Mouse (Mus musculus): ENCODE measurements around the gene AC161166.1. TPM values are rescaled to one million over a fixed set of nuclear protein-coding genes. Genes with fewer than 3 reads are reported as not detected.
"Not testable (repeated sequence)": the region's sequence is repeated elsewhere in the genome, so short reads cannot be mapped to it uniquely, and the experiment has no call there.

The AC161166.1 gene
- polyA plus RNA-seq, 1 experiment from 2014 or later, result 0.32 TPM

GRCm38 (mm10) chr7:24500929-24501328 is 11.3 kb downstream of the AC161166.1 start:
- H3K27me3 ChIP-seq (ENCODE audit: control insufficient read depth, insufficient read depth, low read length), result peaks cover 23% of the 10 kb centered on the region
- WGBS, result 17% methylated on average over 7 of the region's 7 CpGs

GRCm38 (mm10) chr7:24499856-24500577 is 12.2 kb downstream of the AC161166.1 start:
- WGBS, result 14% methylated on average over 42 of the region's 43 CpGs
- peak; percentile 63 for DNase-seq (ENCODE audit: low spot score)
- Histone ChIP-seq H3K27me3 (ENCODE audit: control insufficient read depth, insufficient read depth, low read length) (peaks cover 23% of the 10 kb centered on the region), H3K9me3 (replicated peaks; ENCODE audit: control insufficient read depth, low read length) (no peaks in the 10 kb centered on the region), H3K4me3 (ENCODE audit: low read depth, low read length) (peak overlapping the region; percentile 24; the same call in 1 of the 2 replicates), H3K4me1 (ENCODE audit: control insufficient read depth, insufficient read depth, low read length) (peaks cover 2% of the 10 kb centered on the region; the same call in 1 of the 2 replicates), H3K36me3 (replicated peaks; ENCODE audit: control insufficient read depth, insufficient read depth, low read depth, low read length) (no peaks in the 10 kb centered on the region), H3K9ac (replicated peaks; ENCODE audit: low read length) (peak overlapping the region; percentile 47), H3K27ac (replicated peaks; ENCODE audit: low read depth, low read length) (no peak overlapping the region), H3K4me2 (ENCODE audit: low read depth, low read length) (peak overlapping the region; percentile 59)
- peak; percentile 61 for ATAC-seq (replicated peaks; ENCODE audit: insufficient number of reproducible peaks, low FRiP score, low TSS enrichment, low read depth)

More at GRCm38 (mm10) chr7:24500929-24501328, 11.3 kb downstream of the AC161166.1 start:
- no peaks in the 10 kb centered on the region for H3K36me3 ChIP-seq (replicated peaks; ENCODE audit: control insufficient read depth, insufficient read depth, low read depth, low read length)
- peak; percentile 56 for DNase-seq (ENCODE audit: low spot score)
- no peak overlapping the region for H3K4me3 ChIP-seq (ENCODE audit: low read depth, low read length)
- no peak overlapping the region for H3K9ac ChIP-seq (replicated peaks; ENCODE audit: low read length)
- H3K27ac ChIP-seq (replicated peaks; ENCODE audit: low read depth, low read length), result no peak overlapping the region
- H3K4me2 ChIP-seq (ENCODE audit: low read depth, low read length), result no peak overlapping the region
- no peaks in the 10 kb centered on the region for H3K9me3 ChIP-seq (replicated peaks; ENCODE audit: control insufficient read depth, low read length)
- ATAC-seq (replicated peaks; ENCODE audit: insufficient number of reproducible peaks, low FRiP score, low TSS enrichment, low read depth), result no peak
- peaks cover 2% of the 10 kb centered on the region; the same call in 1 of the 2 replicates for H3K4me1 ChIP-seq (ENCODE audit: control insufficient read depth, insufficient read depth, low read length)

- DNase-seq (ENCODE audit: low spot score) (no peak), ATAC-seq (replicated peaks; ENCODE audit: insufficient number of reproducible peaks, low FRiP score, low TSS enrichment, low read depth) (no peak)
- no peak overlapping the region for H3K4me3 ChIP-seq (ENCODE audit: low read depth, low read length)
- no peaks in the 10 kb centered on the region for H3K4me1 ChIP-seq (ENCODE audit: control insufficient read depth, insufficient read depth, low read length)
- H3K9me3 ChIP-seq (replicated peaks; ENCODE audit: control insufficient read depth, low read length), result no peaks in the 10 kb centered on the region
- no peaks in the 10 kb centered on the region for H3K36me3 ChIP-seq (replicated peaks; ENCODE audit: control insufficient read depth, insufficient read depth, low read depth, low read length)
- no peak overlapping the region for H3K4me2 ChIP-seq (ENCODE audit: low read depth, low read length)
- H3K9ac ChIP-seq (replicated peaks; ENCODE audit: low read length), result no peak overlapping the region
- no peak overlapping the region for H3K27ac ChIP-seq (replicated peaks; ENCODE audit: low read depth, low read length)
- 83% methylated on average over 8 of the region's 8 CpGs for WGBS
- H3K27me3 ChIP-seq (ENCODE audit: control insufficient read depth, insufficient read depth, low read length), result no peaks in the 10 kb centered on the region
These were observed 24.0 kb downstream of the AC161166.1 start for GRCm38 (mm10) chr7:24488303-24488702.

GRCm38 (mm10) chr7:24487403-24487802 is 24.9 kb downstream of the AC161166.1 start:
- no peaks in the 10 kb centered on the region for H3K9me3 ChIP-seq (replicated peaks; ENCODE audit: control insufficient read depth, low read length)
- DNase-seq (ENCODE audit: low spot score) (no peak), ATAC-seq (replicated peaks; ENCODE audit: insufficient number of reproducible peaks, low FRiP score, low TSS enrichment, low read depth) (peak; percentile 20; the same call in 1 of the 2 replicates)
- no peak overlapping the region for H3K9ac ChIP-seq (replicated peaks; ENCODE audit: low read length)
- WGBS, result 31% methylated on average over 3 of the region's 3 CpGs
- H3K36me3 ChIP-seq (replicated peaks; ENCODE audit: control insufficient read depth, insufficient read depth, low read depth, low read length), result no peaks in the 10 kb centered on the region
- no peak overlapping the region for H3K4me2 ChIP-seq (ENCODE audit: low read depth, low read length)
- H3K4me1 ChIP-seq (ENCODE audit: control insufficient read depth, insufficient read depth, low read length), result no peaks in the 10 kb centered on the region
- no peak overlapping the region for H3K4me3 ChIP-seq (ENCODE audit: low read depth, low read length)
- H3K27me3 ChIP-seq (ENCODE audit: control insufficient read depth, insufficient read depth, low read length), result no peaks in the 10 kb centered on the region
- H3K27ac ChIP-seq (replicated peaks; ENCODE audit: low read depth, low read length), result no peak overlapping the region

- peak; percentile 57 for ATAC-seq (replicated peaks; ENCODE audit: insufficient number of reproducible peaks, low FRiP score, low TSS enrichment, low read depth)
- Histone ChIP-seq H3K4me1 (ENCODE audit: control insufficient read depth, insufficient read depth, low read length) (no peaks in the 10 kb centered on the region), H3K4me2 (ENCODE audit: low read depth, low read length) (no peak overlapping the region), H3K9ac (replicated peaks; ENCODE audit: low read length) (peak overlapping the region; percentile 18; the same call in 1 of the 2 replicates), H3K27ac (replicated peaks; ENCODE audit: low read depth, low read length) (peak overlapping the region; percentile 28; the same call in 1 of the 2 replicates), H3K4me3 (ENCODE audit: low read depth, low read length) (no peak overlapping the region), H3K27me3 (ENCODE audit: control insufficient read depth, insufficient read depth, low read length) (no peaks in the 10 kb centered on the region; the same call in 1 of the 2 replicates), H3K36me3 (replicated peaks; ENCODE audit: control insufficient read depth, insufficient read depth, low read depth, low read length) (no peaks in the 10 kb centered on the region), H3K9me3 (replicated peaks; ENCODE audit: control insufficient read depth, low read length) (no peaks in the 10 kb centered on the region)
- DNase-seq (ENCODE audit: low spot score), result no peak
- WGBS, result 50% methylated on average over 9 of the region's 9 CpGs
These were observed 25.6 kb downstream of the AC161166.1 start for GRCm38 (mm10) chr7:24486654-24487130.

- H3K9ac ChIP-seq (replicated peaks; ENCODE audit: low read length), result no peak overlapping the region
- H3K27ac ChIP-seq (replicated peaks; ENCODE audit: low read depth, low read length), result no peak overlapping the region
- no peak overlapping the region for H3K4me3 ChIP-seq (ENCODE audit: low read depth, low read length)
- ATAC-seq (replicated peaks; ENCODE audit: insufficient number of reproducible peaks, low FRiP score, low TSS enrichment, low read depth) (no peak), DNase-seq (ENCODE audit: low spot score) (no peak)
- no peaks in the 10 kb centered on the region for H3K9me3 ChIP-seq (replicated peaks; ENCODE audit: control insufficient read depth, low read length)
- no peak overlapping the region for H3K4me2 ChIP-seq (ENCODE audit: low read depth, low read length)
- WGBS, result 77% methylated on average over 9 of the region's 9 CpGs
- no peaks in the 10 kb centered on the region for H3K36me3 ChIP-seq (replicated peaks; ENCODE audit: control insufficient read depth, insufficient read depth, low read depth, low read length)
- no peaks in the 10 kb centered on the region; the same call in 1 of the 2 replicates for H3K27me3 ChIP-seq (ENCODE audit: control insufficient read depth, insufficient read depth, low read length)
- H3K4me1 ChIP-seq (ENCODE audit: control insufficient read depth, insufficient read depth, low read length), result no peaks in the 10 kb centered on the region
These were observed 26.8 kb downstream of the AC161166.1 start for GRCm38 (mm10) chr7:24485481-24485880.

- H3K27me3 ChIP-seq (ENCODE audit: control insufficient read depth, insufficient read depth, low read length); H3K36me3 ChIP-seq (replicated peaks; ENCODE audit: control insufficient read depth, insufficient read depth, low read depth, low read length); DNase-seq (ENCODE audit: low spot score); H3K4me2 ChIP-seq (ENCODE audit: low read depth, low read length); H3K4me3 ChIP-seq (ENCODE audit: low read depth, low read length); H3K4me1 ChIP-seq (ENCODE audit: control insufficient read depth, insufficient read depth, low read length); ATAC-seq (replicated peaks; ENCODE audit: insufficient number of reproducible peaks, low FRiP score, low TSS enrichment, low read depth); H3K9me3 ChIP-seq (replicated peaks; ENCODE audit: control insufficient read depth, low read length); H3K27ac ChIP-seq (replicated peaks; ENCODE audit: low read depth, low read length); H3K9ac ChIP-seq (replicated peaks; ENCODE audit: low read length): not testable (repeated sequence)
- WGBS, result 41% methylated on average over 6 of the region's 6 CpGs
These were observed 29.0 kb downstream of the AC161166.1 start for GRCm38 (mm10) chr7:24483291-24483690.
